Mouse (Mus musculus) liver, embryonic 12.5 days (tissue): ENCODE results near the gene St6galnac3. TPM values are rescaled to one million over a fixed set of nuclear protein-coding genes. Genes with fewer than 3 reads are reported as not detected.

Experiments
- ATAC-seq: fragments of 200-750 bp; cut with Nextera tagmentation; 2 replicates; pipeline ENCODE4 v1.8.0; 2017; ENCODE audit warnings: moderate number of reproducible peaks, mild to moderate bottlenecking, moderate library complexity
- H3K27ac ChIP-seq: fragments of 300-500 bp; sonication (generic); 2 replicates; pipeline ENCODE4 v1.5.1; 2016; ENCODE audit warnings: mild to moderate bottlenecking
- H3K27me3 ChIP-seq: fragments of 300-500 bp; sonication (generic); replicated peaks from 2 replicates; pipeline ENCODE4 v1.6.1; 2016; ENCODE audit warnings: mild to moderate bottlenecking, moderate library complexity
- H3K36me3 ChIP-seq: fragments of 300-500 bp; sonication (generic); 2 replicates; pipeline ENCODE4 v1.6.1; 2016; ENCODE audit warnings: mild to moderate bottlenecking, moderate library complexity
- H3K4me1 ChIP-seq: fragments of 300-500 bp; sonication (generic); 2 replicates; pipeline ENCODE4 v1.6.1; 2016
- H3K4me2 ChIP-seq: fragments of 300-500 bp; sonication (generic); 2 replicates; pipeline ENCODE4 v1.6.1; 2016; ENCODE audit warnings: mild to moderate bottlenecking, moderate library complexity
- H3K4me3 ChIP-seq: fragments of 300-500 bp; sonication (generic); 2 replicates; pipeline ENCODE4 v1.5.1; 2016; ENCODE audit warnings: mild to moderate bottlenecking, moderate library complexity
- H3K9ac ChIP-seq: fragments of 300-500 bp; sonication (generic); 2 replicates; pipeline ENCODE4 v1.6.1; 2016; ENCODE audit warnings: mild to moderate bottlenecking, moderate library complexity
- H3K9me3 ChIP-seq: fragments of 300-500 bp; sonication (generic); replicated peaks from 2 replicates; pipeline ENCODE4 v1.6.1; 2016; ENCODE audit warnings: mild to moderate bottlenecking, moderate library complexity
- WGBS: fragments of 180-500 bp; shearing (Covaris S2); methylation state at CpG from one replicate; pipeline ENCODE4 v1.1.7; 2016; ENCODE audit not compliant: insufficient replicate concordance; 5-methylcytosine and 5-hydroxymethylcytosine counted together
- polyA plus RNA-seq: library from polyadenylated mRNA; unstranded; fragments of >200 nt; fragmentation: Nextera tagmentation; extraction: Ambion mirVana; gene quantifications from 2 replicates; pipeline ENCODE4 v1.2.1, GENCODE M21; 2016

St6galnac3 gene
- polyA plus RNA-seq, 1 experiment from 2014 or later = 13.6 TPM

DNA sequence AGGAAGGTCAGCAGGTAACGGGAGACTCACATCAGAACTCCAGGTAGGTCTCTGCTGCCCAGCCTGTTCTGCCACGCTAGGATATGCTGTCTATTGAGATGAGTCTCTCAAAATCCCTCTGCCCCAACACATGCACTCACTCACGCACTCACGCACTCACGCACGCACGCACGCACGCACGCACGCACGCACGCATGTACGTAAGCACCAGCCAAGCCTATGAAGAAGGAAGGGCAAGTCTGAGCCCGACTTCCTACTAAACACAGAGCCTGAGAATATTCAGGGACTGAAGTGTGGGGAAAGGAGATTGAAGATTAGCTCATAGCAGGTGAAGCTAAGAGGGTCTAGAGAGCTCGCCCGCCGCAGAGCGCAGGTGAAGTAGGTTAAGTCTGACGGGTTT, 249.5 kb downstream of the St6galnac3 start:
- H3K36me3 ChIP-seq = no peaks in the 10 kb centered on the region
- no peak overlapping the region for H3K4me3 ChIP-seq
- H3K4me1 ChIP-seq = peaks cover 6% of the 10 kb centered on the region
- no peak for ATAC-seq
- H3K9me3 ChIP-seq = no peaks in the 10 kb centered on the region
- no peaks in the 10 kb centered on the region for H3K27me3 ChIP-seq
- no peak overlapping the region for H3K27ac ChIP-seq
- H3K4me2 ChIP-seq = no peak overlapping the region
- no peak overlapping the region for H3K9ac ChIP-seq
- 92% methylated on average over 20 of the region's 20 CpGs for WGBS

DNA sequence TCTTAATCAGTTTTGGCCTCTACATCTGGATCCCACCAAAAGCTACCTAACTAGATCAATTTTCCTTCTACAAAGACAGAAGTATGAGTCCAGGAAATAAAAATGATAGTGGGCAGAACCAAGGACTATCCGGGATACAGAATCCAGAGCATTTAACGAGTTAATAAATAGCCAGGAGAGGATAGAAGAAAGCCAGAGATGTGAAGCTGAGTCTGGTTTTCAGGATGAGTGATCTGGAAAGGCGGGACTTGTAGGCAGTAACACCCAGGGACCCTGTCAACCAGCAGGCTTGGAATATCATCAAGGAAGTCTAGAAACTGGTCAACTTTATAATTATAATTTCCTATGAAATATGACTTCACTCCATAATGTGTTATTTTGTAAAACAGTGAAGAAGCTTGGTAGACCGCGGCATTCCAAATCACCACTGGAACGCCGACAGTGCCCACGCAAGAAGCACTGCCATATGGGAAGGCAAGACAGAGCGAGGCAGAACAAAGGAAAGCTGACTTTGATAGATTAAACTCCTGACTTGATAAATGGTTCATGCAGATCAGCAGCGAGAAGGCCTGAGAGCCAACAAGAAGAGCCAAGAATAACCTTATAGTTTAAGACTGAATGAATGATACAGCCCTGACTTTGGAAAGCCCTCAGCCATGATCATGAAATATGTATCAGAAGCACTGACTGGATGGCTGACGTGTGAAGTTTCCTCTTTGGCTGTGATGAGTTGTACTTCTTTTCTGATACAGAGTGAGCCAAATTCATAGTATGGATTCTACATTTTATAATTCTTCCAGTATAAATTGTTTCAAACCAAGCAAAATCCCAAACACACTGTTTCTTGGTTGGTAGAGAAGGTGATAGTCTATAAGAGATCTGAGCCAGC, 252.1 kb downstream of the St6galnac3 start:
- Histone ChIP-seq H3K4me2 (no peak overlapping the region), H3K27me3 (no peaks in the 10 kb centered on the region), H3K36me3 (no peaks in the 10 kb centered on the region), H3K4me1 (no peaks in the 10 kb centered on the region), H3K9ac (no peak overlapping the region), H3K4me3 (no peak overlapping the region), H3K9me3 (no peaks in the 10 kb centered on the region), H3K27ac (no peak overlapping the region)
- WGBS = 82% methylated on average over 11 of the region's 11 CpGs
- no peak for ATAC-seq

DNA sequence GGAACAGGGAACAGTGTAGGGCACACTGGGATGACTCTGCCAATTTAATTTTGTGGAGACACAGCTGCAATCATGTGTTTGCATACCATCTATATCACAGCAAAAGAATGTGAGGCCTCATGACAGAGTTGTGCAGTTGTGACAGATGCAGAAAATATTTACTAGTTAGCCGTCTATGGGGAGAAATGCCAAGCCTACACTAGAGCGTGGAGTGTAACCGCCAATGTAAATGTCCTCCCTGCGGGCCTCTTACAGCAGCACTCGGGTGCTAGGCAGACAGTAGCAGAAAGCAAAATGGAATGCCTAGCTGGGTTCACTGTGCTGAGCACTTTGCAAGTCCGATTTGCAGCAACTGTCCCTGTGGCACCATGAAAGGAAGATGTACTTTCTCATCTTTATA, 261.1 kb downstream of the St6galnac3 start:
- no peaks in the 10 kb centered on the region; the same call in 1 of the 2 replicates for H3K36me3 ChIP-seq
- H3K9me3 ChIP-seq = peaks cover 8% of the 10 kb centered on the region; the same call in 1 of the 2 replicates
- H3K27ac ChIP-seq = no peak overlapping the region
- WGBS = 75% methylated on average over 6 of the region's 6 CpGs
- H3K4me3 ChIP-seq = no peak overlapping the region
- H3K27me3 ChIP-seq = no peaks in the 10 kb centered on the region
- H3K4me2 ChIP-seq = no peak overlapping the region
- no peaks in the 10 kb centered on the region for H3K4me1 ChIP-seq
- no peak for ATAC-seq
- no peak overlapping the region for H3K9ac ChIP-seq

DNA sequence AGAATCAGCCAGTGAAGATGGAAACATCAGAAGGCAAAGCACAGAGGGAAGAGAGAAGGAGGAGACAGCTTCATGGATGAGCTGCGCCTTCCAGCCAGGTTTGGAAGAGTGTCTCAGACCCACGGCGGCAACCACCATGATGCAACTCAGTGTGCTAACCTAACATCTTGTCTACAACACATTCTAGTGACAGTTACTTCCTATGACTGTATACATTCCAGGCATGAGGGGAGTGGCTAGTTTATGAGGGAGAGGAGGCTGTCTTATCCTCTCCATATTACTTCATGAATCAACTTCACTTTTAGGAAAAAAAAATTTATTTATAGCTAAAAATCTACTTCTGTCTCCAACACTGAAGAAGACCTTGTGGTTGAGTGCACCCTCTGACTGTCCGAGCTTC, 264.8 kb downstream of the St6galnac3 start:
- WGBS = 76% methylated on average over 4 of the region's 4 CpGs
- H3K27me3 ChIP-seq = no peaks in the 10 kb centered on the region
- H3K4me2 ChIP-seq = no peak overlapping the region
- no peaks in the 10 kb centered on the region for H3K36me3 ChIP-seq
- no peak overlapping the region for H3K9ac ChIP-seq
- H3K4me1 ChIP-seq = no peaks in the 10 kb centered on the region
- no peak for ATAC-seq
- peaks cover 8% of the 10 kb centered on the region; the same call in 1 of the 2 replicates for H3K9me3 ChIP-seq
- no peak overlapping the region for H3K4me3 ChIP-seq
- H3K27ac ChIP-seq = no peak overlapping the region

DNA sequence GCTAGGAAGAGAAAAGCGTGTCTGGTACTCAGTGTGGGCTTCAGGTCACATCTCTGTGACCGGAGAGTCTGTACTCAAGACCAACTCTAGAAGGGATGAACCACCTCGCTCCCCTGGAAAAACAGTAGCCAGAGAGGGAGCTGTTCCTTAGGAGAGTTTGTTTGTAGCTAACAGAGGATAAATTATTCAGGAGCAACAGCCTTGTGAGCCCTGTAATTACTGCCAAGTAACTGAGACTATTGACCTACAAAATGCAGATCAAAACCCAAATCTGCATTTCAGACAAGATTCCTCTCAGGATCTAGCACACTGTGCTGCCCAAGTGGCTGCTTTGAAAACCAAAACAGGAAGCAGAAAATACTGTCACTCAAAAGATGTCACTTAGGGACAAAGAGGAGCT, 266.4 kb downstream of the St6galnac3 start:
- H3K36me3 ChIP-seq = no peaks in the 10 kb centered on the region
- no peak overlapping the region for H3K4me2 ChIP-seq
- no peak for ATAC-seq

DNA sequence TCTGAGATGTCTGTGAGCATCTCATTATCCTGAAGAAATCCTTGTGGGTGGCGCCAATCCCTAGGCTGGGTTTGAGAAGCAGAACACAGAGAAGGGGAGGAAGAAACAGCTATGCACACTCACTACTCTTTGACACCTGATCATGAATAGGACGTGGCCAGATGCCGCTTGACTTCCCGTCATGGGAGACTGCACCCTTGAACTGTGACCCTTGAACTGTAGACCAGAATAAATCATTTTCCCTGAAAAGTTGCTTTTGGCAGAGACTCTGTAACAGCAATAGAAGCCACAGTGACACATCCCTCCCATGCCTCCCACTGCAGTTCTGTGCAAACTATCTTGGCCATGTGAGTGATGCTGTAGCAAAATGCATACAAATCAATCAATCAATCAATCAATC, 267.3 kb downstream of the St6galnac3 start:
- WGBS = 78% methylated on average over 4 of the region's 4 CpGs
- Histone ChIP-seq H3K4me1 (0 out of 2 replicates have a peak, but pooled peaks cover 2% of the 10 kb centered on the region), H3K36me3 (no peaks in the 10 kb centered on the region)

More for the DNA sequence above, 266.4 kb downstream of the St6galnac3 start:
- H3K27me3 ChIP-seq = no peaks in the 10 kb centered on the region
- no peak overlapping the region for H3K4me3 ChIP-seq
- no peaks in the 10 kb centered on the region for H3K4me1 ChIP-seq
- no peak overlapping the region for H3K27ac ChIP-seq
- peaks cover 8% of the 10 kb centered on the region; the same call in 1 of the 2 replicates for H3K9me3 ChIP-seq
- 82% methylated on average over 3 of the region's 3 CpGs for WGBS
- H3K9ac ChIP-seq = no peak overlapping the region

DNA sequence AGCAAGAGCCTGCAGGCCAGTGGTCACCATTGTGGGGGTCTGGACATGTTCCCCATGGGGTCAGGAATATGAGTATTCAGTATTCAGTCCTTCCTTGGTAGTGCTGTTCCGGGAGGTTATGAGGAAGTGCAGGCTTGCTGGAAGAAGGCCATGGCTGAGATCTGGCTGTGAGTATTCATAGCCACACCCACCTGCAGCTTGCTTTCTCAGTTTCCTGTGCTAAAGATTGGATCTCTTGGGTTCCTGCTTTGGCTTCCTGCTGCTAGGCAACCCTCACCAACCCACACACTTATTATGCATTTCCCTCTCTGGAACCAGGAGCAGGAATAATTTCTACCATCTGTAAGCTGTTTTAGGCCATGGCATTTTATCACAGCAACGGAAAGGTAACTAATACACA, 267.8 kb downstream of the St6galnac3 start:
- H3K4me3 ChIP-seq = no peak overlapping the region
- H3K4me2 ChIP-seq = no peak overlapping the region
- ATAC-seq = no peak
- no peaks in the 10 kb centered on the region for H3K27me3 ChIP-seq
- no peak overlapping the region for H3K9ac ChIP-seq
- H3K36me3 ChIP-seq = no peaks in the 10 kb centered on the region
- H3K4me1 ChIP-seq = 0 out of 2 replicates have a peak, but pooled peaks cover 7% of the 10 kb centered on the region
- peaks cover 8% of the 10 kb centered on the region; the same call in 1 of the 2 replicates for H3K9me3 ChIP-seq
- WGBS = 47% methylated on average over 2 of the region's 2 CpGs
- no peak overlapping the region for H3K27ac ChIP-seq

More for the DNA sequence above, 267.3 kb downstream of the St6galnac3 start:
- Histone ChIP-seq H3K9ac (no peak overlapping the region), H3K27me3 (no peaks in the 10 kb centered on the region), H3K4me2 (no peak overlapping the region), H3K4me3 (no peak overlapping the region), H3K9me3 (peaks cover 8% of the 10 kb centered on the region; the same call in 1 of the 2 replicates), H3K27ac (no peak overlapping the region)
- ATAC-seq = no peak

DNA sequence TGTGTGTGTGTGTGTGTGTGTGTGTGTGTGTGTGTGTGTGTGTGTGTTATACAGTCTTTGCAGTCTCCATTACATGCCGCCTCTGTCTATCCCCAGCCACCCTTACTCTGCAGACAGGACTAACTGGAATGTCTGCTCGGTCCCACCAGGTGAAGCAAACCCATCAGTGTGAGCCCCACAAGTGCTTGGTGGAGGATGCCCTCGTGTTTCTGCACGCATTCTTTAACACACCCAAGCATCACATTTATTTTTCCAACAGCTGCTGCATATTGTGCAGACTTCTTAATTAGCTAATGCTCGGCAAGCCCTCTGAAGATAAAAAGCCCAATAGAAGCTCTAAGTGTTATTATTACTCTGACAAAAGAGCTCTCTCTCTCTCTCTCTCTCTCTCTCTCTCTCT, 268.7 kb downstream of the St6galnac3 start:
- Histone ChIP-seq H3K36me3 (no peaks in the 10 kb centered on the region), H3K9ac (no peak overlapping the region), H3K4me1 (0 out of 2 replicates have a peak, but pooled peaks cover 8% of the 10 kb centered on the region), H3K27me3 (no peaks in the 10 kb centered on the region), H3K9me3 (peaks cover 8% of the 10 kb centered on the region; the same call in 1 of the 2 replicates), H3K4me2 (no peak overlapping the region), H3K27ac (no peak overlapping the region), H3K4me3 (no peak overlapping the region)
- no peak for ATAC-seq
- WGBS = 81% methylated on average over 5 of the region's 5 CpGs

DNA sequence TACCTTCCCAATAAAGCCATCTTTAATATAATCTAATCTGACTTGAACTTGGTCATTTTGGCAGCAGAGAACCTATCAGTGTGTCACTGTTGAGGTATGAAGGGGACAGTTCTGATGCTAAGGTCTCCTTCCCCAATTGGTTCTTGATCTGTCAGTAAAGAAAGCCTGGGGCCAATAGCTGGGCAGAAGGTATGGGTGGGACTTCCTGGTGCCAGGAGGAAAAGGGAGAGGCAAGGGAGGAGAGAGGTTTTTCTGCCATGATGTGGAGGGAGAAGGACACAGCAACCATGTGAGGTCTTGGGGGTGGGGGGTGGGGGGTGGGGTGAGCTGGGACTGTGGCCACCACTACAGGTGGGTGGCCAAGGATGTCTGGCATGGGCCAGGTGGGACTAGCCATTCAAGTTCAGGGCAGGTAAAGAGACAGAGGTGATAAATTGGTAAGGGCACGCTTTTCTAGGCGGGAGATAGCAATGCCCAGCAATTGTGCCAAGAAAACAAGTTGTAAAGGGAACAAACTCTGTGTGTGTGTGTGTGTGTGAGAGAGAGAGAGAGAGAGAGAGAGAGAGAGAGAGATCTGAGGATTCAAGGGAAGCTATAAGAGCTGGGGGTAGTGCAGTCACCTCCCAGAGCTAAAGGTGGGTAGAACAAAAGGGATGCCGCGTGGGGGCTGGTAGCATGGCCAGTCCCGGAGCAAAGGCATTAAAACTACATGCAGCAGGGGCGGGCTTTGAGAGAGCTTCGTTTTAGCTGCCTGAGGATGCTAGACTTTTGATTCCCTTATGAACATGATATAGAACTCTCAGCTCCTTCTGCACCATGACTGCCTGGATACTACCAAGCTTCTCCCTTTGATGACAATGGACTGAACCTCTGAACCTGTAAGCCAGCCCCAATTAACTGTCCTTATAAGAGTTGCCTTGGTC, 271.6 kb downstream of the St6galnac3 start:
- WGBS = 82% methylated on average over 7 of the region's 7 CpGs

DNA sequence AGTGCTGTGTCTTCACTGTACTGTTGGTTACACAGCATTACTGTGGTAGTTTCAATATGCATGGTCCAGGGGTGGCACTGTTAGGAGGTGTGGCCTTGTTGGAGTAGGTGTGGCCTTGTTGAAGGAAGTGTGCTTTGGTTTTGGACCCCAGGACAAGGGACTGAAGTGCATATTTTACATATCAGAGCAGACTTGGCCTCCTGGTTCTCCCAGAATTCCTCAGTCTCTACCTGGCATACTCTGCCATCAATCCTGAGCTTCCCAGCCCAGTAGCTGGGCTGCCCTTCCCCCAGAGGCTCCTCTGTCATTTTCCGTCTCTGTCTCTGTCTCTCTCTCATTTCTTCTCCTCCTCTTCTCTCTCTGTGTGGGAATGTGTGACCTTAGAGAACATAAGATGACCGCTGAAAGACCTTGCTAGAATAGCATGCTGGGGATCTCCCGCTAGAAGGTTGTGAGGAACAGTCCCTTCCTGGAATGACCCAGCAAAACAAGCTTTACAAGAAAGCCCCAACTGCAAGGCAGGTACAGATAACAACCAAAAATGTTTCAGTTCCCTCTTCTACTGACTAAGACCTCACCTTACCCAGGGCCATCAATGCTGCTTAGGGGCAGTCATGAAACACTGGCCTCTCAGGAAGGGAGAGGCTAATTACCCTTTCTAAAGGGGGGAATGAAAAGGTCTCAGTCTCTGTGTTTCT, 272.5 kb downstream of the St6galnac3 start:
- 59% methylated on average over 3 of the region's 3 CpGs for WGBS
- ATAC-seq = no peak
- Histone ChIP-seq H3K4me1 (0 out of 2 replicates have a peak, but pooled peaks cover 8% of the 10 kb centered on the region), H3K36me3 (no peaks in the 10 kb centered on the region), H3K4me2 (no peak overlapping the region), H3K9me3 (no peaks in the 10 kb centered on the region), H3K27me3 (no peaks in the 10 kb centered on the region), H3K4me3 (no peak overlapping the region), H3K27ac (no peak overlapping the region), H3K9ac (no peak overlapping the region)

More for the DNA sequence above, 271.6 kb downstream of the St6galnac3 start:
- no peak overlapping the region for H3K4me2 ChIP-seq
- no peaks in the 10 kb centered on the region for H3K9me3 ChIP-seq
- H3K4me3 ChIP-seq = no peak overlapping the region
- no peaks in the 10 kb centered on the region for H3K27me3 ChIP-seq
- no peaks in the 10 kb centered on the region for H3K36me3 ChIP-seq
- no peak for ATAC-seq
- 0 out of 2 replicates have a peak, but pooled peaks cover 8% of the 10 kb centered on the region for H3K4me1 ChIP-seq
- no peak overlapping the region for H3K9ac ChIP-seq
- no peak overlapping the region for H3K27ac ChIP-seq

DNA sequence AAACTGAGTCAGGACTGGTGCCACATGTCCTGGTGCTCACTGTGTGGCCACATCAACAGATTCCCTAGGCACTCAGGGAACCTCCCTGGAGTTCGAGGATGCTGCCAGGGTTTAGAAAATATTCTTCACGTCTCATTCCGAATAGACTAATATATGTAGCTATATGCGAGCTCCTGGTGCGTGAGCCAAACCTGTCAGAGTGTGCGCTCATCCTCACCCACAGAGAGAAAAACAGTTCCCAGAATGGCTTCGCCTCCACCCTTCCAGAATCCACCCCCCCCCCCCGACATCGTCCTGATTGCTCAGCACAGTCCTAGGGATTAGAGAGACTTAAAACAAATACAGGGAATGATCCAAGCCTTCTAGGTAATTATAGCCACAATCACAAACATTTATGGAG, 283.6 kb downstream of the St6galnac3 start:
- no peak overlapping the region for H3K4me2 ChIP-seq
- no peak overlapping the region for H3K9ac ChIP-seq
- 88% methylated on average over 9 of the region's 9 CpGs for WGBS
- no peaks in the 10 kb centered on the region for H3K27me3 ChIP-seq
- H3K4me3 ChIP-seq = no peak overlapping the region
- H3K36me3 ChIP-seq = no peaks in the 10 kb centered on the region
- H3K9me3 ChIP-seq = no peaks in the 10 kb centered on the region
- ATAC-seq = no peak
- H3K4me1 ChIP-seq = peaks cover 15% of the 10 kb centered on the region
- no peak overlapping the region for H3K27ac ChIP-seq
